Mouse (Mus musculus): ENCODE measurements around the gene A530016L24Rik. TPM values are rescaled to one million over a fixed set of nuclear protein-coding genes. Genes with fewer than 3 reads are reported as not detected.

A530016L24Rik gene
- not detected in 2 replicates for polyA plus RNA-seq (2012; ENCODE audit: low replicate concordance)

DNA sequence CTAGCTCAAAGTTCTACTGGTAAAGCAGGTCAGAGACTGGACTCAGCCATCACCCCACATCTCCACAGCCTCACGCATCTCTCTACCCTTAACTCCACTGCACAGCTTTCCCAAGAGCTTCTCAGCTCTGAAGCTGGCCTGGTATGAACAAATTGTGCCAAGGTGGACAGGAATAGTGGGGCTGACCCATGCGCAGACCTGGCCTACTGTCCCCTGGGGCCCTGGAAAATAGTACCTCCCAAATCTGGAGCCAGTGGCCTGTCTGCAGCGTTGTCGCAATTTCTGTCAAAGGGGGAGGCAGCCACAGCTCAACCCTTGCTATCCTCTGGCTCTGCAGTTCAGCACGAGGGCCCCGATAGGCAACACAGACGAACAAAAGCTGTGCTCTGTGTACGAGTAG, at the start of gene A530016L24Rik:
Gene A530016L24Rik (plus strand): TSS at position 315 of the 400 bp plus-strand sequence.

DNA sequence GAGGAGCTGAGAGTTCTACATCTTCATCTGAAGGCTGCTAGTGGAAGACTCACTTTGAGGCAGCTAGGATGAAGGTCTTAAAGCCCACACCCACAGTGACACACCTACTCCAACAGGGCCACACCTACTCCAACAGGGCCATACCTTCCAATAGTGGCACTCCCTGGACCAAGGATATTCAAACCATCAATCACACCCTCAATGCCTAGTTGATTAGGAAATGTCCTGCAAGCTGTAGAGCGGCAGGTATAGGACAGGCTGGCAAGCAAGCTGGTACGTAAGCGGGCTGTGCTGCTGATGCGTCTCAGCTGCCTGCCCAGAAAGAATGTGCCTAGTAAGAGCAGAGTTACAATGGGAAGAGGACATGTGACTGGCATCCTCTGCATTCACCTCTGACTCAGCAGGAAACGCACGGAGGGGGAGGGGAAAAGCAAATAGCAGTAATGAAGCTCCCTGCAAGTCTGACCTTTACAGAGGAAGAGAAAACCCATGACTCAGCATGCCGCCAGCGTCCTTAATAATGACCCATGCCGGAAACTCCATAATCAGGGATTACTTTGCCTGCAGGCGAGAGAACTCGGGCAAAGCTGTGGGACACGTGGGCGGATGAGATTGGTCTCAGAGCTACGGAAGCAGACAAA, 27.6 kb downstream of the A530016L24Rik start, which contains the start of gene Tmem179:
Gene Tmem179 (minus strand): TSS at position 51 of the 641 bp plus-strand sequence.

Other genes starting within 250 kb of the A530016L24Rik start
- gene Tmem179, start 27.3 kb downstream of the A530016L24Rik start, polyA plus RNA-seq (2012; ENCODE audit: low replicate concordance), result not detected in 2 replicates
- gene Inf2, start 99.3 kb downstream of the A530016L24Rik start, polyA plus RNA-seq (2012; ENCODE audit: low replicate concordance), result 29.8 and 43.1 TPM in 2 replicates
- 4.2 and 11.8 TPM in 2 replicates for gene Adssl1, start 130.6 kb downstream of the A530016L24Rik start, polyA plus RNA-seq (2012; ENCODE audit: low replicate concordance)
- gene Siva1, start 155.2 kb downstream of the A530016L24Rik start, polyA plus RNA-seq (2012; ENCODE audit: low replicate concordance), result 34.5 and 74.5 TPM in 2 replicates
- 346 and 443 TPM in 2 replicates for gene Akt1, start 185.4 kb downstream of the A530016L24Rik start, polyA plus RNA-seq (2012; ENCODE audit: low replicate concordance)
- gene Zbtb42, start 189.4 kb downstream of the A530016L24Rik start, polyA plus RNA-seq (2012; ENCODE audit: low replicate concordance), result 7.8 and 9.7 TPM in 2 replicates
- gene Cep170b, start 231.0 kb downstream of the A530016L24Rik start, polyA plus RNA-seq (2012; ENCODE audit: low replicate concordance), result 2.1 and 4.2 TPM in 2 replicates

All from leukemia stem cell, adult 10-12 weeks (primary cell).